Mouse (Mus musculus): ENCODE results near the gene Ndrg2.

The Ndrg2 gene

DNA sequence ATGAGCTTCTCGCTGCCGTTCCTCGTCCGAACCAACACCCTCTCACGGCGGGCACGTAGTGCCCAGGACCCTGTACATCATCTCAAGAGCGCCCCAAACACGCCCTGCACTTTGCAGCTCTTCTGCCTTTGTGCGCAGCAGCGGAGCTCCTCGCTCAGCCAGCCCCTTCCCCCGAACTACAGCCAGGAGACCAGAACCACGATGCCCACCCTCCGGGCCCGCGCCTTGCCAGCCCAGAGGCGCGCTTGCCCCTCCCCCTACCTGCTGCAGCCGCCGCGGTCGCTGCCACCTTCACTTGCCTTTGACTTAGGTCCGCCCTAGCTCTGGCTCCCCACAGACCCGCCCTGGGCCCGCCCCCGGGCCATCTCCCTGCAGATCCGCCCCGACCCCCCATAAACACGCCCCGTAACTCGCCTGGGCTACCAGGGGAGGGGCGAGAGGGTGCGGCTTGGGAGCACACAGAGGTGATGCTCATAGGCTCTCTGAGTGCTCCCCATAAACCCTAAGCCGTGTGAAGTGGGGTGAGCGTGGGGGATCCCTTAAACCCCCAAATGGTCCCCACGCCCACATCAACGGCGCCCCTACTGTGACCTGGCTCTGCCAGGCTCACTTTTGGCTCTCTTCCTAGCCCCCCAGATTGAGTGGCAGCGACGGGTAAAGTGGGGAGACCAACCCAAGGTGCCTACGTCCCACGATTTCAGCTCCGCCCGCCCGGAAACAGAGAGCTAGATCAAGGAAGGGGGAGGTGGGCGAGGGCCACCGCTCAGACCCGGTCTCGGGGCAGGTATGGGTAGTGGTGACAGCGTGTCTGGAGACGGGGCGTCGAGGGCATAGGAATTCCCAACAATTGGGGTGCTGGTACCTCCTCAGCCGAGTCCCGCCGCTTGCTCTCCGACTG lies 647 bp downstream of the Ndrg2 start:
- DNase-seq (ENCODE audit: low spot score): peak; percentile 55

DNA sequence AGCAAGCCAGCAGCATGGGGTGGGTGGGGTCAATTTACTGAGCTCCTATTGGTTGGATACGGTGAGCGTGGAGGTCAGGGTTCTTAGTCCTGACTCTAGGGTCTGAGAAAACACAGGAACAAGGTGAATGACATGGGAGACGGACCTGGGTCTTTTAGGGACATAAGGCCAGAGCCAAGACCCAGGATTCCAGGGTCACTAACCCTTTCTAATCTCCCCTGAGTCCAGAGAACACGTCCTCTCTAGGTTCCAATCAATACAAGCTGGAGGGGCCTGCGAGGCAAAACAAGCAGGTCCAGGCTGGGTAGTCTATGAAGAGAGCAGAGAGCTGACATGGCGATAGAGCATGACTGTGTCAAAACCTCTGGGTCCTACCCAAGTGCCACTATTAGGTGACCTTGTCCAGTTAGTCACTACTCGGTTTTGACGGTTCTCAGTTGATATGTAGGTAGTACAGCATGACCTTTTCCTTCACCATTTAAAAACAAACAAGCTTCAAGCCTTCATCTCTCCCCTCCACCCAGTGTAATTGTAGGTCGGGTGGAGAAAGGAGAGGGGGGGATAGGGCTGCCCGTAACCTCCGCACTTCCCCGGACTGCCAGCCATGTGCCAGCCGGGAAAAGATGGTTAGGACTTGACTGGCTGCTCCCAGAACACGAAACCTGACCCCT lies 1.4 kb downstream of the Ndrg2 start:
- DNase-seq (ENCODE audit: low spot score): no peak

DNA sequence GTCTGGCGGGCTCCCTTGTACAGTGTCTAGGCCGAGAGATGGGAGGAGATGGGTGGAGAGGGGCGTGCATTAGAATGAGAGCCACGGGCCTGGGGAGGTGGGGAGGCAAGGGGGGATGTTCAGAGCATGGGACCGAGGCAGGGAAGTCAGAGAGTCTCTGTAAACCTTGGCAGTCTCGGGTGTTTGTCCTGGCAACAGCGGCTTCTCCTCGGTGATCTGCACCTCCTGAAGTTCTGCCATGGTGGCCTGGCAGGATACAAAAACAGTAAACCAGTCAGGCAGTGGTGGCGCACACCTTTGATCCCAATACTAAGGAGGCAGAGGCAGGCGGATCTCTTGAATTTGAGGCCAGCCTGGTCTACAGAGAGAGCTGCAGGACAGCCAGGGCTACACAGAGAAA lies 2.7 kb downstream of the Ndrg2 start:
- DNase-seq (ENCODE audit: low spot score): no peak

DNA sequence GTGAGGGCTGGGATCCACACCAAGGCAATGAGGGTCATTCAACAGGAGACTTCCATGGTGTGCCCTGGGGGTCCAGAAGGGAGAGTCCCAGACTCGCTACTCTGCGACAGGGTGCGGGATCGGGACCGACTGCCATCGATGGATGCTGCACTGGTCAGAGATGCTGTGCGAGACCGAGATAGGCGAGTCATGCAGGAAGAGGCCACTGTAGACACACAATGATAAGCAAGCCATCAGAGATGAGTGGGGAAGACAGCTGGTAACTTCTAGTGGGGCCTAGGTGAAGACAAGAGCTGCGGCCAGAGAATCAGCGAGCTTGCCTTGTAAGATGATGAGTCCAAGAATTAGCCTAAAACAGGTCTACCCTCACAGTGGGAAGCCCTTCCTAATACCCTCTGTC lies 7.9 kb downstream of the Ndrg2 start:
- no peak for DNase-seq (ENCODE audit: low spot score)

DNA sequence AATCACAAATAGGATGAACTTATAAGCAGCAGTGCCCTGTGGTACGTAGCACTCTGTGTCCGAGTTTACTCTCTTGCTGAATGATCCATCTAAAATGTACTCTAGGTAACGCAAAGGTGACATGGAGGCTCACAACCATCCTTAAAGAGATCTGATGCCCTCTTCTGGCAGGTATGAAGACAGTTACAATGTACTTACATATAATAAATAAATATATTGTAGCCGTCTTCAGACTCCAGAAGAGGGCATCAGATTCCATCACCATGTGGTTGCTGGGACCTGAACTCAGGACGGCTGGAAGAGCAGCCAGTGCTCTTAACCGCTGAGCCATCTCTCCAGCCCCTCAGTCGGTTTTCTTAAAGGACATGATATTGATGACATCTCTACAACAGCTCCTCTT lies 9.3 kb downstream of the Ndrg2 start:
- no peak for DNase-seq (ENCODE audit: low spot score)

DNA sequence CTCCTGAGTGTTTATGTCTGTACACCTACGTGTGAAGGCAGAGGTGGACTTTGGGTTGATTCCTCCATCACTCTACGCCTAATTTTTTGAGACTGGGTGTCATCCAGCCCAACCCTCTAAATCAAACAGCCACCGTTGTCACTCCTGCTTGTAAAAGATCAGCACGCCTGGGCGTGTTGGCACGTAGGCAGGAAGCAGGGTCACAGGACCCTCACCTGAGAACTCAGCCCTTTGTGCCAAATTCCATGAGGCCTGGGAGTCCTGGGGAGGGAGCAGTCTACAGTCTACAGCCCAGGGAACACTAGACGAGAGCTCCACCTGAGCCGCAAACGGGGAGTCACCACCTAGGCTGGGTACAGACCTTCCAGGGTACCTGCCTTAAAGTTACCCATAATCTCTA lies 10.2 kb downstream of the Ndrg2 start:
- no peak for DNase-seq (ENCODE audit: low spot score)

DNA sequence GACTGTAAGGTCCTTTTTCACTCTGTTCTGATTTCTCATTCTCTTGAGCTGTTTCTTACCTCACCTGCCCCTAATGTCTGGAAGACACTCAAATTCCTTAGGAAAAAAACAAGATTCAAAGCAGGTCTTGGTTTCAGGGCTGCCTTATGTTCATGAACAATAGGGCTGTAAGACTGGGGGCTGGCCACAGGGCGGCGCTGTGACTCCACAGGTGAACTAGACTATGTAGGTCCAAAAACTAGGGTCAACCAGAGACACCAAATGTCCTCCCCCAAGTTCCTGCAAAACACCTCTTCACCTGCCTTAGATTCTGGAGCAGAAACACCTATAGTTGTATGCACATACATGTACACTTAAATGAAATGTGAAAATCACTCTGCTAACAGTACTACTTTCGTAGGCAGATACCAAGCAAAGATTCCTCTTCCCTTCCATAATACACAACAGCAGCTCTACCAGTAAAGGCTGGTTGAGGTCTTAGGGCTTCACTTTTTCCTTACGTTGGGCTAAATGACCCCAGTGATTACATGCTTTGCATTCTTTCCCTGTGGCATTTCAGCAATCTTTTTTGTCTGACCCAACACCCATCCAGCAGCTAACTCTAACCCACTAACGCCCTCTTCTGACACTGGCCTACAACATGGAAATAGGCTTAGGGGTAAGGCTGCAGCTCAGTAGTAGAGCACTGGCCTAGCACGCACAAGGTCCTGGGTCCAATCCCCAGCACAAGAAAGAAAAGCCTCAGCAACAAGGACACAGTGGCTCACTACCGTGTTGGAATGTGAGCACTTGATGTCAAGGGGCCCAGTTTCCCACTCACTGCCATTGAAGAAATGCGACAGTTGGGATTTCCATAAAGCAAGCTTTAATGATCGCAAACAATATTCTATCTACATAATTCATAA lies 10.9 kb downstream of the Ndrg2 start:
- DNase-seq (ENCODE audit: low spot score): peak; percentile 54

DNA sequence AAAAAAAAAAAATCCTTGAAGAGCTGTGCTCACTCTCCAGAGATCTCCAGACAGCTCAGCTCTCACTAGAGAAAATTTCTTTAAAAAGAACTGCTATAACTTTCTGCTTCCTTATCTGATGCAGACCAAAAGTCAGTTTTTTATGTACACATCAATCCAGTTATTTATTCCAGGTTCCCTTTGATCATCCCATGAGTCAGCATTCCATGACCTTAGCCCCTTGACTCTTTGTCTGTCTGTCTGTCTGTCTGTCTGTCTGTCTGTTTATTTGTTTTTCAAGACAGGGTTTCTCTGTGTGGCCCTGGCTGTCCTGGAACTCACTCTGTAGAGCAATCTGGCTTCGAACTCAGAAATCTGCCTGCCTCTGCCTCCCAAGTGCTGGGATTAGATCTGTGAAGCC lies 14.6 kb downstream of the Ndrg2 start:
- DNase-seq (ENCODE audit: low spot score): no peak

DNA sequence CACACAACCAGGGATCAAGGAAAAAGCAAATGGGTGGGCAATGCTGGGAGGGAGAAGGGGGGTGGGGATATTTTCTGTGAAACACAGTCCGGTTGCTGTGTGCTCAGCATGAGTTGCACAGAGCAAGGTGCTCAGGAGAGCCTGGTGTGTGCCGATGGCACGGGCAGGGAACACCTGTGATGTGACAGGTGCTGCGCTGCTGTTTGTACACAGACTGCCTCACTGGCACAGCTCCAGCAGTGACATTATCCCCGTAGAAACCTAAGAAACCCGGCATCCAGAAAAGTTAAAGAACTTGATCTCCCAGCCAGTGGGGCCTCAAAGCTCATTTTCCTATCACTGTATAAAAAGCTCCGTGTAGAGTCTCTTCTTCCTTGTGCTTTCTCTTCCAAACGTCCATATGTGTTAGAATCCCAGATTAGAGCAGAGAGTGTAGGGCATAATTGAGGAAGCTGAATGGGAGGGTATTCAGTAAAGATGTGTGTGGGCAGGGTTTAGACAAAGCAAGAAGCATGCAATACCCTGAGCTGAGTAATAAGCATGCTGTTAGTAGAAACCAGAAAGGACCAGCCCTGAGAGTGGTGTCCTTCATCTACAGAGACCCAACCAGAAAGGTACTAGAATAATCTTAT lies 17.3 kb downstream of the Ndrg2 start:
- no peak for DNase-seq (ENCODE audit: low spot score)

DNA sequence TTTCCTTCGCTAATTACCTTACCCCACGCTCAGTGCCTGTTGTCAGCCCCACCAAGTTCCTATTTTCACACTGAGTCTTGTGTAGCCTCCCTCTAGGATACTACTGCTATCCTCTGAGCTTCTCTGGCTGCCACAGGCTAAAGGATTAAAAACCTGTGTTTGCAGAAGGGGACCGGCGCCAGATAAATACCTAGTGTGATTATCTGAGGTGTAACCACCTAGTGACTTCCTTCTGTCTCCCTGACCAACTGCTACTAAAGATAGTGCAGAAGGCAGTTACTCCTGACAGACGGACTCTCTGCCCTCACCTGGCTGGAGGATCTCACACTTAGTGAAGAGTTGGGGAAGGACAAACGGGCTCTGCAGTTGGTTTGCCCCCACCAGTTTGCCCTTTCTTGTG lies 17.9 kb downstream of the Ndrg2 start:
- DNase-seq (ENCODE audit: low spot score): no peak

DNA sequence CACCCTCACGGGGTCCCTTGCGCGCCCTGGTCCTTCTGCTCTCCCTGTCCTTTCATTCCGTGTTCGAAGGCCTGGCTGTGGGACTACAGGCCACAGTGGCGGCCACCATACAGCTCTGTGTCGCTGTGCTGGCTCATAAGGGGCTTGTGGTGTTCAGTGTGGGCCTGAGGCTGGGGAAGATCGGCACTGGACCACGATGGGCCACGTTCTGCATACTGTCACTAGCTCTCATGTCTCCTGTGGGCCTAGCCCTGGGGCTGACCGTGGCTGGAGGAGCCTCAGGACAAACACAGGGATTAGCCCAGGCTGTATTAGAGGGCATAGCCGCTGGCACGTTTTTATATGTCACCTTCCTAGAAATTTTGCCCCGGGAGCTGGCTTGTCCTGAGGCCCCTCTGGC lies 18.9 kb downstream of the Ndrg2 start:
- DNase-seq (ENCODE audit: low spot score): no peak

DNA sequence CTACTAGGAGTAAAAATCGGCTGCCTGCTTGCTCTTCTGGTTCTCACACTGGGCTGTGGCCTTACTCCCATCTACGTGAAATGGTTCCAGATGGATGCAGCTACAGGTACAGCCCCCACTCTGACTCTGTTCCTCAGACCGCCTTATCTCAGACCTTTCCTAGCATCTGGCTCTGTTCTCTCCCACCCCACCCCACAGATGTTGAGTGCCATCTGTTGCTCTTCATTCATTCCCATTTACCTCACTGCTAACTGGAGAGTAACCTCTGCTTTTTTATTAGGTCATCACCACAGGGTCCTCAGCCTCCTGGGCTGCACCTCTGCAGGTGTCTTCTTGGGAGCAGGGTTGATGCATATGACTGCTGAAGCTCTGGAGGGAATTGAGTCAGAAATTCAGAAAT lies 20.1 kb downstream of the Ndrg2 start:
- DNase-seq (ENCODE audit: low spot score): no peak

DNA sequence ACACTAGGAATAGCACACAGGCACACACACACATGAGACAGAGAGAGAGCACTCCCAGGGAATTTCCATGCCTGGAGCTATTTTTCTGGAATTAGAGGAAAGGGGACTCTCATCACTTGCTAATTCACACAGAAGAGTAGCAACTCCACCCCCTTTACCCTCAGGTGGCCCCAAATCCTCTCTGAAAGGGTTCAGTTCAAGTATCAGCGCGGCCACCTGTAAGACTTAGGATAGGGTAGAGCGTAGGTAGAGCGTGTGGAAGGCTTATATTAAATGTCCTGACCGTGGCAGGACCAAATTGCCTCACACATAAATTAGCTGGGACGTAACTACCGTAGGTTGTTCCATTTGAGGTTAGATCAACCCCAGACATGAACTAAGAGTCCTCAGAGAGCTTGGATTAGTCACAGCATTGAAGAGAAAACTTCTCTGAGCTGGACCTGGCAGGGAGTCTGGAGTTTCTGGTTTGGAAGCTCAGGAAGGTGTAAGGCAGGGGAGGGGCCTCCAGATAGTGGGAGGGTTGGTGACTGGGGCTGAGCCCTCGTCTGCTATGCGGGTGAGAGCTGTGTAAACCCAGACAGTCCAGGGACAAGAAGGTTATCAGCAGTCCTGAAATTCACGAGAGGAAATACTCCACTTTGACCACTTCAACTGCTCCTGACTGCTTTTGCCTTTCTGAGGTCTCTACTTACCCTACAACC lies 20.7 kb downstream of the Ndrg2 start:
- no peak for DNase-seq (ENCODE audit: low spot score)

DNA sequence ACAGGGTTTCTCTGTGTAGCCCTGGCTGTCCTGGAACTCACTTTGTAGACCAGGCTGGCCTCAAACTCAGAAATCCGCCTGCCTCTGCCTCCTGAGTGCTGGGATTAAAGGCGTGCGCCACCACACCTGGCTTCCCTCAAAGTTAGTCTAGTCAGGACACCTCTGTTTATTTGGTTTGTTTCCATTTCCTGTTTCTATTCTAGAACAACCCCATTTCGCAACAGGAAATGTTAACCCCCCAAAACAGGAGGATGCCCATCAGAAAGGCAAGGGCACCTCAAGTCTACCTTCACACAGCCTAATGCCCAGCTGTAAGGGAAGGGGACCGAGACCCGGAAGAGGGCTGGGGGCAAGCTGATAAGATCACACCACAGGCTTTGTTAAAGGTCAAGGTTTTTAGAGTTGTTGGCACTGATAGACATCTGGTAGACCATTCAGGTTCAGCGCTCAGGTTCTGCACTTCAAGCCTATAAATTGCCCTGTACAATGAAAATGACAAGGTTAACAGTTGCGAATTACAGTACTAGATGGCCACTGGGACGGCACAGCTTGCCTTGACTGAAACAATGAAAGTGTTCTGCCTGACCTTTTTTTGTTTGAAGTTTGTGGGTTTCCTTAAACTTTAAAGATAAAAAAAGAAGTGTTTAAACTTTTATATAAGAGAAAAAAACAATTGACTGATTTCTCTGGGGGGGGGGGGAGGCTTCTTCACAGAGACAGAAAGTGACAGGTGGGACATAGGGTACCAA lies 21.6 kb downstream of the Ndrg2 start, which contains the start of gene Slc39a2:
TSS of gene Slc39a2 (plus strand) at position 699 of the 749 bp plus-strand sequence.
- no peak for DNase-seq (ENCODE audit: low spot score)

DNA sequence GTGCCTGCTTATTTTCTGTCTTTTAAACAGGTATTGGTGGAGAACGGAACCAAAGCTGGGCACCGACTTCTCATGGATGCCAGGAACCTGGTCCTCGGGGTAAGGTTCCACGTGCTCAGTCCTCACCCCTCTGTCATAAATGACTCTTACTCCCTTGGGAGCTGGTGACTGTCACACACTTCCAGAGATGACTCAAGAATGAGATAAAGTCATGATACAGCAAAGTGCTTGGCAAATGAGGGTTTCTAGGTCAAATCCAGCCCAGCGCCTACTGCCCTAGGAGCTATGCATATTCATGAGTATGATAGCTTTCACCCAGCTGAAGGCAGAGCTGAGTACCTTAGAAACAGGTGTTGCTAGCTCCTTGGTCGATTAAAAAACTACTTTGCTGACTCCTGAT lies 24.1 kb downstream of the Ndrg2 start:
- no peak for DNase-seq (ENCODE audit: low spot score)

DNA sequence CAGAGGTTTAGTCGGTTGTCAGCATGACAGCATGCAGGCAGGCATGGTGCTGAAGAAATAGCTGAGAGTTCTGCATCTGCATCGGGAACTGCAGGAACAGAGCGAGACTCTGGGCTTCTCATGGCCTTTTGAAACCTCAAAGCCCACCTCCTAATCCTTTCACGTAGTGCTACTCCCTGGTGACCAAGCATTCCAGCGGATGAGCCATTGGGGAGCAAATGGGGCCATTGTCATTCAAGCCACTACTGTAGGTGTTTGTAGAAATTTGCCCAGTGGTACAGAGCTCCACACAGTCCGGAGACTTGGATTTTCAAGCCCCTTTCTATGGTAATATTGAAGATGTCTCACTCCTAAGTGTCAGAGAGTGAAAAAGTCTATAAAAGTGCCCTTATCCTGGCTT lies 27.9 kb downstream of the Ndrg2 start:
- DNase-seq (ENCODE audit: low spot score): no peak

DNA sequence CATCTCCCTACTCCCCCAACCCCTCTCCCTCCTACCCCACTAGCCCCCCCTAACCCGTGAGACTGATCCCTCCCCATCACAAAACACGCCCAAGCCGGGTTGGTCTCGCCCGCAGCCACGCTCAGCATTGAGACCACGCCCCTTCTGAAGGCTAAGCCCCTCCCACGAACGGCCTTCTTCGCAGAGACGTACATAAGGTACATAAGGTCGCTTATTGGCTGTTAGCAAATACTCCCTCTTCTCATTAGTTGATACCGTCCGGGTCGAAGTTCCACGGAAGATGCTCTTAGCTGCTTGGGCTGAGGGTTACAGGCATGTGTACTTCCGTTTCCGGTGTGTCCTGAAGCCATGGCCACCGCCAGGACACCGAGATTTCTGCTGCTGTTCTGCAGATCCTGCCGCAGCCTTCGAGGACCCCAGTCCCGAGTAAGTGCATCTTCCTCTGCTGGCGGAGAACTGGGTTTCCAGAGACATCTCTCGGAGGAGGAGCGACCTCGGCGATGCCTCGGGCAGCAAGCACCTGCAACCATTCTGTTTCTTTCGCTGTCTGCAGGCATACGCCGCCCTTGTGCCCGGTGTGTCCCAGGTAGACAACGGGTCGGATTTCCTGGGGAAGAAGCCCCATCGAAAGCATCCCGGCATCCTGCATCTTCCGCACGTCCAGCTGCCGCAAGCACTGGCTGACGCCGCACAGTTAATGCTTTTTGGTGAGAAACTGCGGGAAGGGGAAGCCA lies 29.2 kb downstream of the Ndrg2 start, which contains the start of gene Mettl17:
TSS of gene Mettl17 (plus strand) at position 245 of the 734 bp plus-strand sequence.
- peak; percentile 62 for DNase-seq (ENCODE audit: low spot score)

DNA sequence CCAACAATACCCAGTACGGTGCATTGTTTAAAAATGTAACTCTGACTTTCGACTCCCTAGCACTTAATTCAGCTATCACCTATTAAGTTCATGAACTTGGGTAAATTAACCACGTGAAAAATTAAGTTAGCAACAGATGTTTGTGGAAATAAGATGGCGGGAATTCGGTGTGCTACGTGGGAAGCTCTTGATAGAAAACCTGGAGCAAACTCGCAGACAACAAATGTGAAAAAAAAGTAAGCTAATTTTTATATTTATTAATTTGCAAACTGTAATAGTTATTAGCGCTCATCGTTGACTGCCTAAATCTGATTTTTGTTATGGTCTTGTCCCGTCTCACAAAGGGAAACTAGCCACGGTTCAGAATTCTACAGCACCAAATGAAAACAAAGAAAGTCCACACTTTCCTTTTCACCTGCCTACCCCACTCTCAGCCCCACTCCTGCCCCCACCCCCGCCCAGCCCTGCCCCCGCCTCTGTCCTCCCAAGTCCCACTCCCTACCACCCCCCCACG lies 29.9 kb downstream of the Ndrg2 start:
- no peak for DNase-seq (ENCODE audit: low spot score)

DNA sequence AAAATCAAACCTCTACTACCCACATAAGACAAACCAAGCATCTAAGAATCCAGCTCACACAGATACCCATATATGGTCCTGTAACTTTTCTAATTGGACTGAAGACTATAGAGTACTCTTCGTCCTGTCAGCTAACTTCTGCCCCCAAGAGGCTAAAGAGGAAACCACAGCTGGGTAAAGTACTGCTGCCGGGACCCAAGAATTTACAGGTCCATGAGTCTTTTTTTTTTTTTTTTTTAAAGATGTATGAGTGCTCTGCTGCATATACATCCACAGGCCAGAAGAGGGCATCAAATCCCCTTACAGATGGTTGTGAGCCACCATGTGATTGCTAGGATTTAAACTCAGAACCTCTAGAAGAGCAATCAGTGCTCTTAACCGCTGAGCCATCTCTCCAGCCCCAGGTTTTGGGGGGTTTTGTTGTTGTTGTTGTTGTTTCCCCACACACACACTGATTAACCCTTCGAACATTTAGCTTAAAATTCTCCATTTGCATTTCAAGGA lies 30.4 kb downstream of the Ndrg2 start:
- DNase-seq (ENCODE audit: low spot score): no peak

Data from ovary, postnatal 10 days (tissue).